Mouse (Mus musculus): Measurements from ENCODE around the gene Eif3c. TPM values are rescaled to one million over a fixed set of nuclear protein-coding genes. Genes with fewer than 3 reads are reported as not detected.

Eif3c gene
- polyA plus RNA-seq, 1 experiment from 2014 or later: 191 TPM

DNA sequence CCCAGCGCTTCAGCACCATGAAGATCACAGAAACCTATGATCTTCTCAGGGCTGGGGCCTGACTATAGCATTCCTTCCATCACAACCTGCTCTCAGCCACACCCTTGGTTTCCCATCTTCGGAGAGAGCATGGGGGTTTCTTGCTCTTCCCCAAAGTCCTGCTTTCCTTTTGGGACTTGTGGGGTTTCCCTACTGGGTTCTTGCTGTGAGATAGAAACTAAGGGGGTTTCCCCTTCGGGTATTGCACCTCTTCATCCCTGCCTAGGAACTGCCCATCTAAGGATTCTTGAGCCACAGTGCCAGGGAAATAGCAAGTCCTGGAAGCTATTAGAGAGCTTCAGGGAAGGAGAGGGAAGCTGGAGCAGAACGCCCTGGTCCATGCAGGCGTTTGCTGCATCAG lies 29.7 kb upstream of the Eif3c start:
- Histone ChIP-seq H3K4me3 (ENCODE audit: low read depth, low read length) (no peak overlapping the region), H3K9me3 (ENCODE audit: control insufficient read depth, low read length) (no peaks in the 10 kb centered on the region), H3K36me3 (ENCODE audit: control insufficient read depth, insufficient read depth, low read length) (no peaks in the 10 kb centered on the region), H3K4me2 (ENCODE audit: low read depth) (no peak overlapping the region), H3K27ac (ENCODE audit: low read depth, low read length) (no peak overlapping the region), H3K9ac (ENCODE audit: low read length) (no peak overlapping the region), H3K4me1 (ENCODE audit: control insufficient read depth, insufficient read depth, low read length) (no peaks in the 10 kb centered on the region), H3K27me3 (ENCODE audit: control insufficient read depth, insufficient read depth, low read length) (no peaks in the 10 kb centered on the region)
- WGBS: 84% methylated on average over 5 of the region's 5 CpGs
- no peak for ATAC-seq (ENCODE audit: insufficient read depth, low FRiP score, low TSS enrichment)
- DNase-seq (ENCODE audit: low spot score): no peak

DNA sequence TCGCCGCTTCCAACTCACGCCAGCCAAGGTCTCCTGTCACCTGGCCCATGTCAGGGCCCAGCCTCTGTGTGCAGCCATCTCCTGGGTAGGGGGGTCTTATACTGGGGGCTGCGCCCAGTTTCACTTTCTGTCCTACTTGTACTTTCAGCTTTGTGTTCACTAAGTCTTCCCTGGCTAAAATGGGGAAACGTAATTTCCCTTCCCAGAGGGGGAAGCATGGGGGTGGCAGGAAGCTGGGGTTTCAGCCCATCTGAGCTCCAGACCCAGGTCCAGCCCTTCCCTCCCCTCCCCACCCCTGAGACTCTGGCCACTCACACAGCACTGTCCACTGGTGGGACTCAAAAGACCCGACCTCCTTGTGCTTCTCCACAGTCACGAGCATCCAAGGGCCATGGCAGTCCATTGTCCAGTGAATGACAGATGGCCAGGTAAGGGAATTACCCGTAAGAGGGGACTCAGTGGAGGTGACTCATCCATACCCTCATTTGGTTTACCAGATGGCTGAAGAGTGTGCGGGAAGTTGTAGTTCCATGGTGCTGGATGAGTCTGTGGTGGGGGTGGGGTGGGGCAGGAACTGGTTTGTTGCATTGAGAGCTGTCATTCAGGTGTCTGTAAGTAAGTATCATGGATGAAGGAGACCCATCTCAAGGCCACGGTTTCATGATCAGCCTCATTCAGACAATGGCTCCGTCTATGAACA lies 28.8 kb upstream of the Eif3c start, which contains the start of gene Il27:
Il27 (minus strand) TSS at position 80 of the 700 bp plus-strand sequence.
- no peak within 1 kb of the TSS for H3K4me3 ChIP-seq (ENCODE audit: low read depth, low read length)
- H3K4me2 ChIP-seq (ENCODE audit: low read depth): no peak within 1 kb of the TSS
- H3K9ac ChIP-seq (ENCODE audit: low read length): no peak within 1 kb of the TSS
- WGBS: 87% methylated on average over 11 of the region's 11 CpGs
- no peaks in the 10 kb centered on the region for H3K9me3 ChIP-seq (ENCODE audit: control insufficient read depth, low read length)
- H3K4me1 ChIP-seq (ENCODE audit: control insufficient read depth, insufficient read depth, low read length): no peaks in the 10 kb centered on the region
- no peak within 1 kb of the TSS for H3K27ac ChIP-seq (ENCODE audit: low read depth, low read length)
- H3K36me3 ChIP-seq (ENCODE audit: control insufficient read depth, insufficient read depth, low read length): no peaks in the 10 kb centered on the region
- no peak for DNase-seq (ENCODE audit: low spot score)
- H3K27me3 ChIP-seq (ENCODE audit: control insufficient read depth, insufficient read depth, low read length): no peaks in the 10 kb centered on the region
- no peak for ATAC-seq (ENCODE audit: insufficient read depth, low FRiP score, low TSS enrichment)

DNA sequence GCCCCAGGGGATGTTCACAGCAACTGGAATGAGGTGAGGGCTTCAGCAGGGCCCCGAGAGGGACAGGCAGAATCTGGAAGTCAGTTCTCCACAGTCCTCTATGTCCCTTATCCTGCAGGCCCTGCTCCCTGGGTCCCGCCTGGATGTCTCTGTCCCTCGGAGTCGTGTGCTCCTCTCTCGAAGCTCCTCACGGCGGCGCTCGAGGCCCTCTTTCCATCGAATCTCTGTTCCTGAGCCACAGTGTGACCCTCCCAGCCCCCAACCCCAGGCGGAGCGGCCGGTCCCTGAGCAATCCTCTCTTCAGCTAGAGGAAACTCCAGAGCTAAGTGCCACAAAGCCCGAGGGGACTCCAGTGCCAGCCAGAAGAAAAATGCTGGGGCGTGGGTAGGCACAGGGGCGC lies 21.6 kb upstream of the Eif3c start:
- Histone ChIP-seq H3K4me2 (ENCODE audit: low read depth) (peak overlapping the region; percentile 27), H3K4me3 (ENCODE audit: low read depth, low read length) (no peak overlapping the region), H3K9ac (ENCODE audit: low read length) (peak overlapping the region; percentile 42), H3K9me3 (ENCODE audit: control insufficient read depth, low read length) (no peaks in the 10 kb centered on the region), H3K36me3 (ENCODE audit: control insufficient read depth, insufficient read depth, low read length) (no peaks in the 10 kb centered on the region), H3K27me3 (ENCODE audit: control insufficient read depth, insufficient read depth, low read length) (no peaks in the 10 kb centered on the region), H3K4me1 (ENCODE audit: control insufficient read depth, insufficient read depth, low read length) (no peaks in the 10 kb centered on the region), H3K27ac (ENCODE audit: low read depth, low read length) (no peak overlapping the region)
- ATAC-seq (ENCODE audit: insufficient read depth, low FRiP score, low TSS enrichment) (peak; percentile 38), DNase-seq (ENCODE audit: low spot score) (peak; percentile 82)
- WGBS: 4% methylated on average over 16 of the region's 16 CpGs

DNA sequence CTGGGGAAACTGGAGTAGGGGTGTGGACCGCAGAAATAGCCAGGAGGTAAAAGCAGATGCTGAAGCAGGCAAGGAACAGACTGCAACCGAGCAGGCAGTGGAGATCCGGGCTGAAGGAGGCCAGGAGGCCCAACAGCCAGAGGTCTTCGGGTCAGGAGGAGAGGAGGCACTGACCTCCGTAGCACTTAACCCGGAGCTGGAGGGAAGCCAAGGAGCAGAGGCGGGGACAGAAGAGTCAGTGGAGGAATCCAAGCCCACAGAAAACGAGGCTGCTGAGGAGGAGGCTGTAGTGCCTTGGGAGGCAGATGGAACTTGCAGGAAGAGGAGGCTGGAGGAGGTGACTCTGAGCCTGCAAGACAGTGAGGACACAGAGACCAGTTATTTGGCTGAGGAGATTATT lies 20.6 kb upstream of the Eif3c start:
- Histone ChIP-seq H3K27ac (ENCODE audit: low read depth, low read length) (no peak overlapping the region), H3K4me3 (ENCODE audit: low read depth, low read length) (no peak overlapping the region), H3K4me1 (ENCODE audit: control insufficient read depth, insufficient read depth, low read length) (0 out of 2 replicates have a peak, but pooled peaks cover 3% of the 10 kb centered on the region), H3K27me3 (ENCODE audit: control insufficient read depth, insufficient read depth, low read length) (no peaks in the 10 kb centered on the region), H3K9ac (ENCODE audit: low read length) (no peak overlapping the region), H3K9me3 (ENCODE audit: control insufficient read depth, low read length) (no peaks in the 10 kb centered on the region), H3K36me3 (ENCODE audit: control insufficient read depth, insufficient read depth, low read length) (no peaks in the 10 kb centered on the region), H3K4me2 (ENCODE audit: low read depth) (no peak overlapping the region)
- ATAC-seq (ENCODE audit: insufficient read depth, low FRiP score, low TSS enrichment) (no peak), DNase-seq (ENCODE audit: low spot score) (no peak)
- 85% methylated on average over 8 of the region's 8 CpGs for WGBS

DNA sequence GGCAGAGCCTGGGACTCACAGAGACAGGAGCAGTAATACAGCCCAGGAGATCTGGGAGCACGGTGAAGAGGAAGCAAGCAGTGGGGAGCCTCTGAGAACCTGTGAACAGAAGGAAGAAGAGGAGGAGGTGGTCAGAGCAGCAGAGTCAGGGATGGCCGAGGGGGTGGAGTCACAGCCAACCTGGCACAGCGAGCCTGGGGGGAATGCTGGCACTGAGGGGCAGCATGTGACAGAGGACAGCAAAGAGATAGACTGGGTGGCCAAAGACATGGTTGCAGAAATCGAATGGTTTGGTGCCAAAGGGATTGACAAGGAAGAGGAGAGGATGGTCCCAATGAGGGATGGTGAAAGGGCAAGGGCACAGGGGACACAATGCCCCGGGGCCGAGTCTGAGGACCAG lies 19.5 kb upstream of the Eif3c start, which contains the start of gene Cln3:
Cln3 (minus strand) TSS at position 101 of the 400 bp plus-strand sequence.
- H3K4me3 ChIP-seq (ENCODE audit: low read depth, low read length): no peak within 1 kb of the TSS
- no peak within 1 kb of the TSS for H3K27ac ChIP-seq (ENCODE audit: low read depth, low read length)
- no peaks in the 10 kb centered on the region for H3K27me3 ChIP-seq (ENCODE audit: control insufficient read depth, insufficient read depth, low read length)
- DNase-seq (ENCODE audit: low spot score): no peak
- H3K9ac ChIP-seq (ENCODE audit: low read length): no peak within 1 kb of the TSS
- ATAC-seq (ENCODE audit: insufficient read depth, low FRiP score, low TSS enrichment): no peak
- H3K4me2 ChIP-seq (ENCODE audit: low read depth): no peak within 1 kb of the TSS
- no peaks in the 10 kb centered on the region for H3K9me3 ChIP-seq (ENCODE audit: control insufficient read depth, low read length)
- no peaks in the 10 kb centered on the region for H3K36me3 ChIP-seq (ENCODE audit: control insufficient read depth, insufficient read depth, low read length)
- H3K4me1 ChIP-seq (ENCODE audit: control insufficient read depth, insufficient read depth, low read length): 0 out of 2 replicates have a peak, but pooled peaks cover 3% of the 10 kb centered on the region
- 71% methylated on average over 6 of the region's 6 CpGs for WGBS

DNA sequence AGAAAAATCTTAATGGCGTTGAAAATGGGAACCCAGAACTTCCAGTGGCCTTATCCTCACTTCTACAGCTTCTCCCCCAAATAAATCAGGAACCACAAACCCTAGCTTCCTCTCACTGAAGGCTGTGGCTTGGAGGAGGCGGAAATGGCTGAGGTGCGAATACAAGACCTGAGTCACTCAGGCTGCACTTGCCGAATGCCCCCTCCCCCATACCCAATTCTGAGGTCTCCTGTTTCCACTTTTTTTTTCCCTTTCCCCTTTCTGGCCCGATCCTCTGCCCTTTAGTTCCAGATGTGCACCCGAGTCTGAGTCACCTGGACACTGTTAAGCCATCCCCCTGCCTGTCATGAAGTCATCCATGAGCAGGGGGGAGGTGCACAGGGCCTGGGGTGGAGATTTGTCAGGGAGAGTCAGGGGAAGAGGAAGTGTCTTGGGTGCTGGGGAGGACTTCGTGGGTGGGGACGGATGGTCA lies 18.3 kb upstream of the Eif3c start, which contains the start of gene Apobr:
Apobr (plus strand) TSS at position 437 of the 472 bp plus-strand sequence.
- 77% methylated on average over 8 of the region's 8 CpGs for WGBS
- Histone ChIP-seq H3K36me3 (ENCODE audit: control insufficient read depth, insufficient read depth, low read length) (no peaks in the 10 kb centered on the region), H3K9me3 (ENCODE audit: control insufficient read depth, low read length) (no peaks in the 10 kb centered on the region), H3K4me2 (ENCODE audit: low read depth) (no peak within 1 kb of the TSS; the same call in 1 of the 2 replicates), H3K27ac (ENCODE audit: low read depth, low read length) (no peak within 1 kb of the TSS), H3K4me3 (ENCODE audit: low read depth, low read length) (0 out of 2 replicates have a peak within 1 kb of the TSS, but pooled peaks have one; percentile 54), H3K4me1 (ENCODE audit: control insufficient read depth, insufficient read depth, low read length) (0 out of 2 replicates have a peak, but pooled peaks cover 3% of the 10 kb centered on the region), H3K27me3 (ENCODE audit: control insufficient read depth, insufficient read depth, low read length) (no peaks in the 10 kb centered on the region), H3K9ac (ENCODE audit: low read length) (no peak within 1 kb of the TSS)
- DNase-seq (ENCODE audit: low spot score): no peak
- no peak for ATAC-seq (ENCODE audit: insufficient read depth, low FRiP score, low TSS enrichment)

DNA sequence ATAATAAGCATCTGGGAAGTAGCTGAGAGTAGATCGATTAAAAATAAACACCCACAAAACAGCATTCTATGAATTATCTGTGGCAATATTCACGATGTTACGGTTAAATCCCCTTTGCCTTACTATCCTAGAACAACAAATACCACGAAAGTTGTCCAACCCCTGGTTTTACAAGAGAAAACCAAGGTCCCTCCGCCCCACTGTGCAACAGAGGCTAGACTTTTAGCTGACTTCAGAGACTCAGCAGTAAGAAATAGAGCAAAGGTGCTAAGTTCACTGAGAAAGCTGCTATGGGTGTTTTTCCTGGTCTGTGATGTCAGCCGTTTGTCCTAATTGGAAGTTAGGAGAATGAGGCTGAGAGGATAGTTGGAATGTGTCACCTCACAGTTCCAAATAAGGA lies 17.6 kb upstream of the Eif3c start:
- 0 out of 2 replicates have a peak, but pooled peaks cover 3% of the 10 kb centered on the region for H3K4me1 ChIP-seq (ENCODE audit: control insufficient read depth, insufficient read depth, low read length)
- 60% methylated on average over 6 of the region's 6 CpGs for WGBS
- no peaks in the 10 kb centered on the region for H3K36me3 ChIP-seq (ENCODE audit: control insufficient read depth, insufficient read depth, low read length)
- H3K27me3 ChIP-seq (ENCODE audit: control insufficient read depth, insufficient read depth, low read length): no peaks in the 10 kb centered on the region
- ATAC-seq (ENCODE audit: insufficient read depth, low FRiP score, low TSS enrichment) (no peak), DNase-seq (ENCODE audit: low spot score) (no peak)
- no peak overlapping the region for H3K27ac ChIP-seq (ENCODE audit: low read depth, low read length)
- H3K4me2 ChIP-seq (ENCODE audit: low read depth): peak overlapping the region; percentile 80
- H3K9ac ChIP-seq (ENCODE audit: low read length): no peak overlapping the region; the same call in 1 of the 2 replicates
- H3K4me3 ChIP-seq (ENCODE audit: low read depth, low read length): peak overlapping the region; percentile 54
- H3K9me3 ChIP-seq (ENCODE audit: control insufficient read depth, low read length): no peaks in the 10 kb centered on the region

DNA sequence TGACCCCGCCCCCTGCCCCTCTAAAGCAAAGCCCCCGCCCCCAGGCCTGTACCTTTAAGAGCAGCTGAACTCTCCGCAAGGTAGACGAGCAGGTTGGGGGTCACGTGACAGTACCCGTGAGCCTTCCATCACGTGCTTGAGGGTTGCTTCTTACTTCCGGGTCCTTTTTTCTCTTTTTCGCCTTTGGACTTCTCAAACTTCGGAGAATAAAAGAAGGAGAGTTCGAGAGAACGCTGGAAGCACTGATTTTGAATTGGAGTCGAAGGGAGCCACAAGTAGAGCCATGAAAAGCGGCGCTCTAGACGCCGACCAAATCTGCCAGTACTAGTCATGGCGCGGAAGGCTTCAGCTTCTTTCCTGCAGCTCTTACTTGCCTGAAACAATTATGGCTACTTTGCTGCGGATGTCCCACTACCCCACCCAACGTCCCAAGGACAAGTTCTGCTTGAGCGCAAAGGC lies 17.1 kb upstream of the Eif3c start:
- ATAC-seq (ENCODE audit: insufficient read depth, low FRiP score, low TSS enrichment) (peak; percentile 82; the same call in 1 of the 2 replicates), DNase-seq (ENCODE audit: low spot score) (peak; percentile 86)
- 0 out of 2 replicates have a peak, but pooled peaks cover 3% of the 10 kb centered on the region for H3K4me1 ChIP-seq (ENCODE audit: control insufficient read depth, insufficient read depth, low read length)
- no peaks in the 10 kb centered on the region for H3K36me3 ChIP-seq (ENCODE audit: control insufficient read depth, insufficient read depth, low read length)
- WGBS: under 1% methylated on average over 22 of the region's 22 CpGs
- no peaks in the 10 kb centered on the region for H3K9me3 ChIP-seq (ENCODE audit: control insufficient read depth, low read length)
- H3K4me2 ChIP-seq (ENCODE audit: low read depth): peak overlapping the region; percentile 80
- H3K9ac ChIP-seq (ENCODE audit: low read length): peak overlapping the region; percentile 45
- no peak overlapping the region for H3K27ac ChIP-seq (ENCODE audit: low read depth, low read length)
- peak overlapping the region; percentile 54 for H3K4me3 ChIP-seq (ENCODE audit: low read depth, low read length)
- no peaks in the 10 kb centered on the region for H3K27me3 ChIP-seq (ENCODE audit: control insufficient read depth, insufficient read depth, low read length)

Measured in neural tube, embryonic 11.5 days (tissue).